Mouse (Mus musculus) adrenal gland, postnatal 10 days (tissue): ENCODE measurements around the gene Tamm41. TPM values are rescaled to one million over a fixed set of nuclear protein-coding genes. Genes with fewer than 3 reads are reported as not detected.

Experiments used
- total RNA-seq, 2 experiments: library from RNA; stranded (reverse); gene quantifications; 2 replicates each; pipeline ENCODE4 v1.2.3; 2021

The Tamm41 gene
- total RNA-seq, 2 experiments from 2014 or later = 28.4 to 30.5 TPM

Other genes with a start within 250 kb of the Tamm41 start
- 10 to 100 TPM; 82.4 to 93.1 TPM for gene Vgll4, start 67.9 kb downstream of the Tamm41 start, total RNA-seq
- gene Syn2, start 97.0 kb upstream of the Tamm41 start, total RNA-seq = 10 to 100 TPM; 23.2 to 41.1 TPM
- gene Gm17482, start 189.5 kb upstream of the Tamm41 start, total RNA-seq = not detected
- 10 to 100 TPM; 10.8 to 25.3 TPM for gene Timp4, start 214.3 kb upstream of the Tamm41 start, total RNA-seq